Mouse (Mus musculus) limb, embryonic 13.5 days (tissue): Measurements from ENCODE around the gene Cmya5. TPM values are rescaled to one million over a fixed set of nuclear protein-coding genes. Genes with fewer than 3 reads are reported as not detected.
A peak's percentile ranks its signal among the peaks of the same experiment; 100 is the strongest.

Experiments used
- ATAC-seq: fragments of 200-750 bp; cut with Nextera tagmentation; 2 replicates; pipeline ENCODE4 v1.8.0; 2017; ENCODE audit warnings: low read depth, moderate number of reproducible peaks, moderate TSS enrichment; ENCODE audit not compliant: low FRiP score
- H3K27ac ChIP-seq: fragments of 300-500 bp; sonication (generic); 2 replicates; pipeline ENCODE4 v1.5.1; 2015; ENCODE audit warnings: inconsistent platforms, mild to moderate bottlenecking, moderate library complexity
- H3K27me3 ChIP-seq: fragments of 300-500 bp; sonication (generic); 2 replicates; pipeline ENCODE4 v1.6.1; 2015; ENCODE audit warnings: mild to moderate bottlenecking, inconsistent platforms
- H3K36me3 ChIP-seq: fragments of 300-500 bp; sonication (generic); 2 replicates; pipeline ENCODE4 v1.6.1; 2015; ENCODE audit warnings: inconsistent platforms, mild to moderate bottlenecking, moderate library complexity
- H3K4me1 ChIP-seq: fragments of 300-500 bp; sonication (generic); 2 replicates; pipeline ENCODE4 v1.6.1; 2015; ENCODE audit warnings: inconsistent platforms
- H3K4me2 ChIP-seq: fragments of 300-500 bp; sonication (generic); replicated peaks from 2 replicates; pipeline ENCODE4 v1.6.1; 2015; ENCODE audit warnings: inconsistent platforms, mild to moderate bottlenecking, moderate library complexity
- H3K4me3 ChIP-seq: fragments of 300-500 bp; sonication (generic); 2 replicates; pipeline ENCODE4 v1.5.1; 2015; ENCODE audit warnings: moderate library complexity, mild to moderate bottlenecking, inconsistent platforms
- H3K9ac ChIP-seq: fragments of 300-500 bp; sonication (generic); 2 replicates; pipeline ENCODE4 v1.6.1; 2015; ENCODE audit warnings: mild to moderate bottlenecking, inconsistent platforms
- H3K9me3 ChIP-seq: fragments of 300-500 bp; sonication (generic); 2 replicates; pipeline ENCODE4 v1.6.1; 2016; ENCODE audit warnings: inconsistent platforms
- WGBS: fragments of 180-500 bp; shearing (Covaris S2); methylation state at CpG from one replicate; pipeline ENCODE4 v1.1.7; 2015; 5-methylcytosine and 5-hydroxymethylcytosine counted together
- polyA plus RNA-seq: library from polyadenylated mRNA; unstranded; fragments of >200 nt; fragmentation: Nextera tagmentation; extraction: Ambion mirVana; gene quantifications from 2 replicates; pipeline ENCODE4 v1.2.1, GENCODE M21; 2015

Cmya5 gene
- polyA plus RNA-seq, 1 experiment from 2014 or later: 0.22 TPM

DNA sequence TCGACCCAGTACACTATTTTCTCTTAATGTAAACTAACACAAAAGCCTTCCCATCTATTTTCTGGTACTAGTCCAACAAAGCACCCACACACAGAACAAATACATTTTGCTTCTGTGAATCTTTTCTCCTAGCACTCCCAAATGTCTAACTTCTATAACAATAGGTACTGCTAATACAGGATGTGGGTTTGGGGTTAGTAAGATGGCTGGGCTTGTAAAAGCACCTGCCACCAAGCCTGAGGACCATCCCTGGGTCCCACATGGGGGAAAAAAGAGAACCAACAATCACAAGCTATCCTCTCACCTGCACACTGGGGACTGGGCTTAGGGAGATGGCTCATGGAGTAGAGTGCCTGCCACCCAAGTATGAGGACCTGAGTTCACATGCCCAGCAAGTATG is 8.8 kb upstream of the Cmya5 start:
- H3K9me3 ChIP-seq: no peaks in the 10 kb centered on the region
- no peak for ATAC-seq
- no peak overlapping the region for H3K4me2 ChIP-seq
- whole genome bisulfite sequencing: 74% methylated on average over 1 of the region's 1 CpGs
- no peak overlapping the region for H3K27ac ChIP-seq
- no peaks in the 10 kb centered on the region for H3K4me1 ChIP-seq
- no peak overlapping the region for H3K9ac ChIP-seq
- H3K27me3 ChIP-seq: no peaks in the 10 kb centered on the region
- H3K4me3 ChIP-seq: no peak overlapping the region
- peaks cover 34% of the 10 kb centered on the region for H3K36me3 ChIP-seq

DNA sequence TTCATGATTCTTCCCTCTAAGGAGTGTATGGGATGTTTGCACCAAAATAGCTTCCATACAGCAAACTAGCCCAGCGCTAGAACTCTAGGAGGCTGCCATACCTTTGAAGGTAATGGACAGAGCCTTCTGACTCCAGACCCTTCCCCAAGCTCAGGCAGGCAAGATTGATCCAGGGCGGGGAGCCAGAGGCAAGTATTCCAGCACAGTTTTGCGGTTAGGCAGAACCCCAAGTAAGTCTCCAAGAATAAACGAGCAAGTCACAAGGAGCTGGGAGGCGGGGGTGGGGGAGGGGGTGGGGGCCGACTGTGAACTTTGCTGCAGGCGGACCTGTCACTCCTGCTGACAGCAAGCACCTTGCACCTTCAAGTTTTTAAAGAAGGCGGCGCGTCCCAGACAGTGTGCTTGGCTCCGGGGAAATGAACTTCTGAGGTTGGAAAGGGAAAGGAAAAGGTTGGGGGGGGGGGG is 673 bp downstream of the Cmya5 start:
- Histone ChIP-seq H3K9me3 (no peaks in the 10 kb centered on the region), H3K27ac (no peak overlapping the region), H3K4me1 (peaks cover 14% of the 10 kb centered on the region), H3K9ac (peak overlapping the region; percentile 73), H3K36me3 (peaks cover 6% of the 10 kb centered on the region), H3K4me3 (peak overlapping the region; percentile 58), H3K27me3 (no peaks in the 10 kb centered on the region), H3K4me2 (peak overlapping the region; percentile 90)
- peak; percentile 72 for ATAC-seq
- WGBS: 15% methylated on average over 11 of the region's 11 CpGs

DNA sequence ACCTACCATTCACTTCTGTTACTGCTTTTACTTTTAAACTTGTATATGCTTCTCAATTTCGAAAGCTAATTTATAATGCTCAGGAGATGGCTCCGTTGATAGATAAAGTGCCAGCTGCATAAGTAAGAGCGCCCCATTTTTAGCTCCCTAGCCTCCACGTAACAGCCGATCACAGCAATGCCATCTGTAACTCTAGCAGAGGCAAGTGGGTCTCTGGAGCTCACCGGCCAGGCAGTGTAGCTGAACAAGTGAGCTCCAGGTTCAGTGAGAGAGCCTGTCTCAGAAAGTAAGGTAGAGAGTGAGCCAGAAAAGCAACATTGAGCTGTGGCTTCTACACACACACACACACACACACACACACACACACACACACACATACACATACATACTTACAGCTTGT is 3.3 kb downstream of the Cmya5 start:
- H3K27me3 ChIP-seq: no peaks in the 10 kb centered on the region
- ATAC-seq: no peak
- H3K9me3 ChIP-seq: no peaks in the 10 kb centered on the region
- H3K4me3 ChIP-seq: no peak overlapping the region
- H3K9ac ChIP-seq: no peak overlapping the region
- no peaks in the 10 kb centered on the region for H3K36me3 ChIP-seq
- no peak overlapping the region for H3K4me2 ChIP-seq
- no peak overlapping the region for H3K27ac ChIP-seq
- peaks cover 21% of the 10 kb centered on the region for H3K4me1 ChIP-seq
- 94% methylated on average over 6 of the region's 6 CpGs for WGBS

DNA sequence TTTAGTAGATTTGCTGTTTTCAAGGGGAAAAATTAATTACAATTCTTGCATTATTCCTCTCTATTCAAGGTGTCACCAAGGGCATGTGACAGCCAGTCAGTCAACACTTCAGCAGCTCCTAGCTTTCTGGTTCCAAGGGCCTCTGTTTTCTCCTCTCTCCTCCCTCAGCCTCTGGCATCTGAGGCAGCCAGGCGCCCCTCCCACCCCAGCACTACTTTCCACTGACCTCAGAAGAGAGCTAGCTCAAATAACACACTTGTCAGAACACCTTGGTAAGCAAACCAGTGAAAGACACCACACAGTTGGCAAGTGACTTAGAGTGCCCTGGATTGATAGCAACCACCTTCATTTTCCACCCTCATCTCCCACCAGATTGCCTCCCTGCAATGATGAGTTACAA is 6.5 kb downstream of the Cmya5 start:
- peaks cover 6% of the 10 kb centered on the region for H3K4me1 ChIP-seq
- WGBS: 83% methylated on average over 1 of the region's 1 CpGs
- H3K36me3 ChIP-seq: no peaks in the 10 kb centered on the region
- H3K9me3 ChIP-seq: no peaks in the 10 kb centered on the region
- H3K4me3 ChIP-seq: no peak overlapping the region
- no peak overlapping the region for H3K9ac ChIP-seq
- no peak overlapping the region for H3K4me2 ChIP-seq
- H3K27ac ChIP-seq: no peak overlapping the region
- H3K27me3 ChIP-seq: no peaks in the 10 kb centered on the region
- no peak for ATAC-seq

GRCm38 (mm10) chr13:93137098-93137497 is 7.4 kb downstream of the Cmya5 start:
- Histone ChIP-seq H3K9ac (no peak overlapping the region), H3K36me3 (no peaks in the 10 kb centered on the region), H3K27ac (no peak overlapping the region), H3K4me3 (no peak overlapping the region), H3K4me2 (no peak overlapping the region), H3K4me1 (peaks cover 6% of the 10 kb centered on the region), H3K27me3 (no peaks in the 10 kb centered on the region), H3K9me3 (no peaks in the 10 kb centered on the region)
- no peak for ATAC-seq
- WGBS: 71% methylated on average over 7 of the region's 7 CpGs

GRCm38 (mm10) chr13:93136251-93136650 is 8.3 kb downstream of the Cmya5 start:
- Histone ChIP-seq H3K36me3 (no peaks in the 10 kb centered on the region), H3K27ac (no peak overlapping the region), H3K4me3 (no peak overlapping the region), H3K9ac (no peak overlapping the region), H3K27me3 (no peaks in the 10 kb centered on the region), H3K9me3 (no peaks in the 10 kb centered on the region), H3K4me2 (no peak overlapping the region), H3K4me1 (peaks cover 6% of the 10 kb centered on the region)
- ATAC-seq: no peak
- WGBS: 79% methylated on average over 1 of the region's 1 CpGs

DNA sequence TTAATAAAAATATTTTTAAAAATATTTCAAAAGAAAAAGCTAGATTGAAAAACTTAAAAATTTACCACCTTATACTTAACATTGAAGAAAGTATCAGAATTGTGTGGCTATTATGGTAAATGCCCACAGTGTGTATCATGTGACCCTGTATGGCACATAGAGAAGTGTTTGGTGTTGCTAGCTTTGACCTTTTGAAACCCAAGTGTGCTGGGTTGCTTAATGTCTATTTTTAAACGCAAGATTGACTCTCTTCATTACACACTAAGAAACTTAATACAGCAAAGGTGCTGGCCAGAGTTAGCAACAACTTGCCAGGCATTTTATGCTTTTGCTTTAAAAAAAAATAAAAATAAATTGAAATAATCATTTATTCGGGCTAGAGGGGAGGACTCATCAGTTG is 9.0 kb downstream of the Cmya5 start:
- Histone ChIP-seq H3K36me3 (no peaks in the 10 kb centered on the region), H3K4me1 (peaks cover 6% of the 10 kb centered on the region), H3K4me3 (no peak overlapping the region), H3K9me3 (no peaks in the 10 kb centered on the region), H3K4me2 (no peak overlapping the region), H3K27ac (no peak overlapping the region), H3K27me3 (no peaks in the 10 kb centered on the region), H3K9ac (no peak overlapping the region)
- WGBS: 86% methylated on average over 2 of the region's 2 CpGs
- no peak for ATAC-seq

- Histone ChIP-seq H3K36me3 (no peaks in the 10 kb centered on the region), H3K9me3 (no peaks in the 10 kb centered on the region), H3K4me2 (no peak overlapping the region), H3K4me1 (no peaks in the 10 kb centered on the region), H3K4me3 (no peak overlapping the region), H3K27ac (no peak overlapping the region), H3K27me3 (no peaks in the 10 kb centered on the region), H3K9ac (no peak overlapping the region)
- ATAC-seq: no peak
- WGBS: 87% methylated on average over 3 of the region's 3 CpGs
Observed at GRCm38 (mm10) chr13:93130674-93131073, 13.8 kb downstream of the Cmya5 start.

GRCm38 (mm10) chr13:93128961-93129360 is 15.6 kb downstream of the Cmya5 start:
- no peaks in the 10 kb centered on the region for H3K36me3 ChIP-seq
- H3K9me3 ChIP-seq: no peaks in the 10 kb centered on the region
- H3K4me2 ChIP-seq: no peak overlapping the region
- H3K27me3 ChIP-seq: no peaks in the 10 kb centered on the region
- no peak for ATAC-seq
- no peak overlapping the region for H3K27ac ChIP-seq
- 81% methylated on average over 5 of the region's 5 CpGs for WGBS
- H3K4me1 ChIP-seq: no peaks in the 10 kb centered on the region
- no peak overlapping the region for H3K9ac ChIP-seq
- no peak overlapping the region for H3K4me3 ChIP-seq

GRCm38 (mm10) chr13:93128111-93128860 is 16.2 kb downstream of the Cmya5 start:
- Histone ChIP-seq H3K4me3 (no peak overlapping the region), H3K36me3 (no peaks in the 10 kb centered on the region), H3K4me1 (no peaks in the 10 kb centered on the region), H3K27ac (no peak overlapping the region), H3K9ac (no peak overlapping the region), H3K4me2 (no peak overlapping the region), H3K9me3 (no peaks in the 10 kb centered on the region), H3K27me3 (no peaks in the 10 kb centered on the region)
- ATAC-seq: no peak
- WGBS: 77% methylated on average over 8 of the region's 8 CpGs

DNA sequence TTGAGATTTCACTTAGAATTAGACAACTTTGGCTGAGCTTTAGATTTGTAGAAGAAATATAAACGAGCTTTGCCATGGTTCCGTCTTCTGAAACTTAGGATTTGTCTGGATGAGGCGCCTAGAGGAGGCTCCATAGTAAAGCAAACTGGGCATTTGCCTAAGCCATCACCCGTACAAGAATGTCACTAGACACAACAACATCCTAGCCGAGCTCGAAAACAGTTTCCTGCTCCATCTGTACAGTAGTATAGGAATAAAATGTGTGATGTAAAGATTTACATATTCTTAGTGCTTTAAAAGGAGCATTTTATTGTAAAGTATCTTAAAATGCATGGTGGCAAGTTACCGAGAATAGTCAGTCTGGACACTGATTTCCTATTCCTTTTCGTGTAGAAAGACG is 22.2 kb downstream of the Cmya5 start:
- Histone ChIP-seq H3K9me3 (no peaks in the 10 kb centered on the region), H3K9ac (no peak overlapping the region), H3K27ac (no peak overlapping the region), H3K27me3 (no peaks in the 10 kb centered on the region), H3K36me3 (no peaks in the 10 kb centered on the region), H3K4me3 (no peak overlapping the region), H3K4me2 (no peak overlapping the region), H3K4me1 (no peaks in the 10 kb centered on the region)
- whole genome bisulfite sequencing: 93% methylated on average over 9 of the region's 9 CpGs
- no peak for ATAC-seq

GRCm38 (mm10) chr13:93117241-93117640 is 27.3 kb downstream of the Cmya5 start:
- WGBS: 76% methylated on average over 7 of the region's 7 CpGs
- Histone ChIP-seq H3K27ac (no peak overlapping the region), H3K4me3 (no peak overlapping the region), H3K27me3 (no peaks in the 10 kb centered on the region), H3K4me2 (no peak overlapping the region), H3K36me3 (no peaks in the 10 kb centered on the region), H3K9me3 (no peaks in the 10 kb centered on the region), H3K4me1 (no peaks in the 10 kb centered on the region), H3K9ac (no peak overlapping the region)
- ATAC-seq: no peak
